Mouse (Mus musculus) heart, embryonic 12.5 days (tissue): ENCODE data around the gene Xirp1. TPM values are rescaled to one million over a fixed set of nuclear protein-coding genes. Genes with fewer than 3 reads are reported as not detected.

Source experiments
- ATAC-seq: fragments of 200-750 bp; cut with Nextera tagmentation; 2 replicates; pipeline ENCODE4 v1.8.0; 2017; ENCODE audit warnings: moderate TSS enrichment, moderate library complexity; ENCODE audit not compliant: insufficient number of reproducible peaks, low FRiP score
- H3K27ac ChIP-seq: fragments of 300-500 bp; sonication (generic); 2 replicates; pipeline ENCODE4 v1.5.1; 2016; ENCODE audit warnings: mild to moderate bottlenecking, moderate library complexity; ENCODE audit not compliant: poor library complexity, severe bottlenecking
- H3K27me3 ChIP-seq: fragments of 300-500 bp; sonication (generic); replicated peaks from 2 replicates; pipeline ENCODE4 v1.6.1; 2016; ENCODE audit warnings: mild to moderate bottlenecking, moderate library complexity
- H3K36me3 ChIP-seq: fragments of 300-500 bp; sonication (generic); 2 replicates; pipeline ENCODE4 v1.6.1; 2016; ENCODE audit warnings: mild to moderate bottlenecking, moderate library complexity
- H3K4me1 ChIP-seq: fragments of 300-500 bp; sonication (generic); replicated peaks from 2 replicates; pipeline ENCODE4 v1.6.1; 2016; ENCODE audit warnings: mild to moderate bottlenecking
- H3K4me2 ChIP-seq: fragments of 300-500 bp; sonication (generic); 2 replicates; pipeline ENCODE4 v1.6.1; 2016; ENCODE audit warnings: mild to moderate bottlenecking, moderate library complexity
- H3K4me3 ChIP-seq: fragments of 300-500 bp; sonication (generic); 2 replicates; pipeline ENCODE4 v1.5.1; 2016; ENCODE audit warnings: mild to moderate bottlenecking
- H3K9ac ChIP-seq: fragments of 300-500 bp; sonication (generic); 2 replicates; pipeline ENCODE4 v1.6.1; 2016; ENCODE audit warnings: mild to moderate bottlenecking, moderate library complexity
- H3K9me3 ChIP-seq: fragments of 300-500 bp; sonication (generic); replicated peaks from 2 replicates; pipeline ENCODE4 v1.6.1; 2016; ENCODE audit warnings: mild to moderate bottlenecking, moderate library complexity
- WGBS: fragments of 180-500 bp; shearing (Covaris S2); methylation state at CpG from one replicate; pipeline ENCODE4 v1.1.7; 2016; 5-methylcytosine and 5-hydroxymethylcytosine counted together
- polyA plus RNA-seq: library from polyadenylated mRNA; unstranded; fragments of >200 nt; fragmentation: Nextera tagmentation; extraction: Ambion mirVana; gene quantifications from 2 replicates; pipeline ENCODE4 v1.2.1, GENCODE M21; 2016

The Xirp1 gene
- polyA plus RNA-seq, 1 experiment from 2014 or later, result 82.9 TPM

DNA sequence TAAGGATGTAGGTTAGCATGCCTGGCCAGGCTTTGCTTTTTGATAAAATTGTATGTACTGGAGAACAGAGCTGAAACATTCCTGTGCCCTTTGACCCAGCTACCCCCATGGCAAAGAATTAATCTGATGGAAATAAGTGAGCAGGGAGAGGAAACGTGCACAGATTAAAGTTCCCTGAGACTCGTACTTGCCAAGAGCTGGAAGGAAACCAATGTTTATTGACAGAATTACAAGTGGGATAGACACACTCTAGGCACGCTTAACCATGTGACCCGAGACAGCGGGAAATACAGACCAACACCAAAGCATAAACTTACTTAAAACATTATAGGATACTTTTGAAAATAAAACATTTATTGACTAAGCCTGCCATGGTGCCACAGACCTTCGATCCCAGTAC, 25.1 kb upstream of the Xirp1 start:
- Histone ChIP-seq H3K27ac (no peak overlapping the region), H3K4me3 (no peak overlapping the region), H3K4me2 (no peak overlapping the region), H3K4me1 (peaks cover 12% of the 10 kb centered on the region; the same call in 1 of the 2 replicates), H3K9me3 (no peaks in the 10 kb centered on the region), H3K9ac (no peak overlapping the region), H3K27me3 (no peaks in the 10 kb centered on the region), H3K36me3 (no peaks in the 10 kb centered on the region)
- no peak for ATAC-seq
- 63% methylated on average over 6 of the region's 6 CpGs for WGBS

DNA sequence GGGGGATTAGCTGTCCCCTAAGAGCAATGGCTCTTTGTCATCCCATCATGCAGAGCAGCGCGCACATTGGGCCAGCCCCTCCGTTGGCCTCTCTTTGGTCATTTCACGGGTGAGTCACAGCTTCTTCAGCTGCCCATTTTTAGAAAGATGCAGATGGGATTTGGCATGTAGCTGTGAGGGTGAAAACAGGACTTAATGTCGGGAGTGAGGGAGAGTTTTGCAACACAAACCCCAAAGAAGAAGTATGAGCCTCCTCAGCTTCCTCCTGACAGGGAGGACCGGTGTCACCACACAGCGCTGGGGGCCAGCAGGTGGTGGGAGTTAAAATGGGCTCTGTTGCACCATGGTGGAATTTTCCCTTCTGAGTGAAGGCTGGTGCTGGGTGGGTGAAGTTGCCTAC, 19.7 kb upstream of the Xirp1 start:
- Histone ChIP-seq H3K36me3 (no peaks in the 10 kb centered on the region), H3K4me1 (0 out of 2 replicates have a peak, but pooled peaks cover 4% of the 10 kb centered on the region), H3K4me3 (no peak overlapping the region), H3K4me2 (no peak overlapping the region), H3K27me3 (no peaks in the 10 kb centered on the region), H3K9me3 (peaks cover 4% of the 10 kb centered on the region), H3K9ac (no peak overlapping the region), H3K27ac (no peak overlapping the region)
- WGBS, result 79% methylated on average over 7 of the region's 7 CpGs
- no peak for ATAC-seq

DNA sequence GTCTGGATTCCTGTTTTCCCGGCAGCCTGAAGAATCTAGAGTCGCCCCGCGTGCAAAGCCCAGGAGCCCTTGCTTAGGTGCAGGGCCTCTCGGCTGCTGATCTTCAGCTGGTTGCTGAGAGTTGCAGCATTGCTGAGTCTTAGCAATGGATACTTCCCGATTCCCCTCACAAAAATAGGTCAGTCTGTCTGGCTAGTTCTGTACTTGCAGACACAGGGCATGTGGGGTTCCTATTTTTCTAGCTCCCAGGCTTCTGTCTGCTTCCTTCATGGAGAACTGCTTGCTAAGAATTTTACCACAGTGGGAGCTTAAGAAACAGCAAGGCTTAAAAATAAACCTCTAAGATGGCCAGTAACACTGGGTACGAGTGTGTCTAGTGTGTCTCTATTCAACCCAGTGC, 14.0 kb upstream of the Xirp1 start:
- Histone ChIP-seq H3K27me3 (no peaks in the 10 kb centered on the region), H3K36me3 (no peaks in the 10 kb centered on the region), H3K9ac (no peak overlapping the region), H3K4me2 (no peak overlapping the region), H3K4me1 (no peaks in the 10 kb centered on the region), H3K27ac (no peak overlapping the region), H3K4me3 (no peak overlapping the region), H3K9me3 (peaks cover 4% of the 10 kb centered on the region)
- WGBS, result 73% methylated on average over 7 of the region's 7 CpGs
- ATAC-seq, result no peak

DNA sequence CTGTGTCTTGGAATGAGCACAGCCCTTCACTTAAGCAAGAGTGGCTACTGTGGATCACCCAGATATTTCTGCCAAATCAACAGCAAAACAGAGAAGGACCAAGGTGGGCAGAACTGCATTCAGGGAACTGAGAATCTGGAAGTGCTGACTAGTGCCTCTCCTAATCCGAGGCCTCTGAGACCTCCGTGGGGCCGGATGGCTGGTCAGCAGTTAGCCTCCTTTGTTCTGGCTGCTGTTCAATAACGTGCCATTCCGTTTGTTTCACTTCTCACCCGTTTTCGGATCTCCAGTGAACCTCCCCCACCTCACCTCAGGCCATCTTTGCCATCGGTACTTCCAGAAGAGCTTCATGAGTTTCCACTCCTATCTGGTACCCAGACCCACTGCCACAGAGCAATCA, 11.0 kb upstream of the Xirp1 start:
- H3K27ac ChIP-seq, result no peak overlapping the region
- no peaks in the 10 kb centered on the region for H3K4me1 ChIP-seq
- H3K4me3 ChIP-seq, result no peak overlapping the region
- H3K27me3 ChIP-seq, result no peaks in the 10 kb centered on the region
- no peak overlapping the region for H3K4me2 ChIP-seq
- H3K9me3 ChIP-seq, result no peaks in the 10 kb centered on the region
- no peak overlapping the region for H3K9ac ChIP-seq
- H3K36me3 ChIP-seq, result no peaks in the 10 kb centered on the region
- ATAC-seq, result no peak
- WGBS, result 77% methylated on average over 8 of the region's 8 CpGs

DNA sequence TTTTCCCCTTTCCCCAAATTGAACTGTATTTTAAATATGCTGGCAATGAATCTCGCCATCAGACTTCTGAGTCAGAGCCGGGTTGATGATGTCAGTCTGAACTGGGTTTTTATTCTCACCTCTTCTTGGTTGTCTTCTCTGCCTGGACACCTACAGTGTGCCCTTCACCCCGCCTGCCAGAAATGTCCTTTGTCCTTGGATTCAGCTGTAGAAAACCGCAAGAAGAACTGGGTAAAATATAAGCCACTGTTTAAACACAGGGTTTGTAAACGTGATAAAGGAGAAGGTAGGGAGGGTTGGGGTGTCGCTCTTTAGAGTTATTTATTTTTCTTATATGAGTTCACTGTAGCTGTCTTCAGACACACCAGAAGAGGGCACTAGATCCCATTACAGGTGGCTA, 9.3 kb upstream of the Xirp1 start:
- Histone ChIP-seq H3K4me1 (peaks cover under 1% of the 10 kb centered on the region; the same call in 1 of the 2 replicates), H3K9me3 (no peaks in the 10 kb centered on the region), H3K36me3 (no peaks in the 10 kb centered on the region), H3K4me3 (no peak overlapping the region), H3K9ac (no peak overlapping the region), H3K27me3 (no peaks in the 10 kb centered on the region), H3K27ac (no peak overlapping the region), H3K4me2 (no peak overlapping the region)
- WGBS, result 84% methylated on average over 6 of the region's 6 CpGs
- no peak for ATAC-seq

DNA sequence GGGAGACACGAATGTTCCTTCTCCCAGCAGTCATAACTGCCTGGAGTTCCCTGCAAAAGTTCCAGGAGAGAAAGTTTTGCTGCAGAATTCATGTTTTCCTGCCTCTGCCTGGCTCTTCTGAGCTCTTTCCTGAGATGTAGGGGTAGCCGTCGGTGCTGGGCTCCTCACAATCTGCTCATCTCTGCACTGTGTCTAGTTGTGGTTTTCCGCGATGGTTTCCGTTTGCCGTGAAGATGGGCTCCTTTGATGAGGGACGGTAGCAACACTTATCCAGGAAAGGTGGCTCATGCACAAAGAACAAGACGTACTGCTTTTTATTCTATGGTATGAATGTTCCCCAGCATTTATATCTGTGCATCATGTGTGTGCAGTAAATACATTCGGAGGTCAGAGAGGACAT, 7.0 kb upstream of the Xirp1 start:
- H3K9me3 ChIP-seq, result no peaks in the 10 kb centered on the region
- no peaks in the 10 kb centered on the region for H3K36me3 ChIP-seq
- 76% methylated on average over 10 of the region's 10 CpGs for WGBS
- no peak overlapping the region for H3K4me3 ChIP-seq
- no peaks in the 10 kb centered on the region for H3K27me3 ChIP-seq
- no peak overlapping the region for H3K4me2 ChIP-seq
- no peak overlapping the region for H3K27ac ChIP-seq
- no peak overlapping the region for H3K9ac ChIP-seq
- peaks cover 20% of the 10 kb centered on the region for H3K4me1 ChIP-seq
- no peak for ATAC-seq

DNA sequence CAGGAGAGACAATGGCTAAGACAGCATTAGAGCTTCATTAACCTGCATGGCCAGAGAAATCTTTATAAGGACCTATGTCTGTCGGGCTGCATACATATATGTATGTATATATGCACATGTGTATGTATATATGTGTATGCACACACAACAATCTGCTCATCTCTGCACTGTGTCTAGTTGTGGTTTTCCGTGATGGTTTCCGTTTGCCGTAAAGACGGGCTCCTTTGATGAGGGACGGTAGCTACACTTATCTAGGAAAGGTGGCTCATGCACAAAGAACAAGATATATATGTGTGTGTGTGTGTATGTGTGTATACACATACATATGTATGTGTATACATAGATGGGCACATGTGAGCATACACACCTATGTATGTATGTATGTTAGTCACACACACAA, 6.5 kb upstream of the Xirp1 start:
- Histone ChIP-seq H3K4me2 (no peak overlapping the region), H3K9me3 (no peaks in the 10 kb centered on the region), H3K4me1 (peaks cover 26% of the 10 kb centered on the region), H3K36me3 (no peaks in the 10 kb centered on the region), H3K4me3 (no peak overlapping the region), H3K27me3 (no peaks in the 10 kb centered on the region), H3K9ac (no peak overlapping the region), H3K27ac (no peak overlapping the region)
- ATAC-seq, result no peak
- 89% methylated on average over 6 of the region's 6 CpGs for WGBS

DNA sequence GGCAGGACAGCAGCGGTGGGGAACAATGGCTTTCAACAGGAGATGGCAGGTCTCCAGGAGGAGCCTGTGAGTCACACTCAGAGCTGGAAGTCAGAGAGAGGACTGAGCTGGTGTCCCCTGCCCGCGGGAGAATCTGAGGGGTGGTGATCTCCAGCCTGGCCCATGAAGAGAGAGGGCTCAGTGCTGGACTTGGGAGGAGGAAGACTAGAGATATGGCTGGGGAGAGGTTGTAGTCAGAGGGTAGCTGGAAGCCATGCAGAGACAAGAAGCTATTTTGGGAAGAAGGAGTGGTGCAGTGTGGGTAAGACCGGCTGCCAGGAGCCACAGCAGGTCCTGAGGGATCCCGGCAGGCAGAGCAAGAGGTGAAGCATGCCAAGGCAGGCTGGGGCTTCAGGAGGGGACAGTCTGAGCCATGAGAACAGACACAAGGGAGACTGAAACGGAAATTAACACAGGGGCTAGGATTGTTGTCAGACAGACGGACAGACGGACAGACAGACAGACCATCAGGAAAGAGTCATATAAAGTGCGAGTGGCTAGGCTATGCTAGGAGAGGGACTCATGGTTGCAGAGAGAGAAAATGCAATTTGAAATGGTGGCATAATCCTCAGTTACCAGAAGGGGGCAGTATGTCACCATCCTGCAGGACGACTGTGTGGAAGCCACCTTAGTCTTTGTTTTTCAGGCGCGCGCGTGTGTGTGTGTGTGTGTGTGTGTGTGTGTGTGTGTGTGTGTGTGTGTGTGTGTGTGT, 4.2 kb upstream of the Xirp1 start:
- ATAC-seq, result peak; percentile 68
- H3K9me3 ChIP-seq, result no peaks in the 10 kb centered on the region
- H3K4me3 ChIP-seq, result no peak overlapping the region
- H3K27ac ChIP-seq, result peak overlapping the region; percentile 93
- peak overlapping the region; percentile 48 for H3K4me2 ChIP-seq
- 11% methylated on average over 14 of the region's 14 CpGs for WGBS
- H3K36me3 ChIP-seq, result no peaks in the 10 kb centered on the region
- H3K9ac ChIP-seq, result peak overlapping the region; percentile 16
- no peaks in the 10 kb centered on the region for H3K27me3 ChIP-seq
- H3K4me1 ChIP-seq, result peaks cover 37% of the 10 kb centered on the region

DNA sequence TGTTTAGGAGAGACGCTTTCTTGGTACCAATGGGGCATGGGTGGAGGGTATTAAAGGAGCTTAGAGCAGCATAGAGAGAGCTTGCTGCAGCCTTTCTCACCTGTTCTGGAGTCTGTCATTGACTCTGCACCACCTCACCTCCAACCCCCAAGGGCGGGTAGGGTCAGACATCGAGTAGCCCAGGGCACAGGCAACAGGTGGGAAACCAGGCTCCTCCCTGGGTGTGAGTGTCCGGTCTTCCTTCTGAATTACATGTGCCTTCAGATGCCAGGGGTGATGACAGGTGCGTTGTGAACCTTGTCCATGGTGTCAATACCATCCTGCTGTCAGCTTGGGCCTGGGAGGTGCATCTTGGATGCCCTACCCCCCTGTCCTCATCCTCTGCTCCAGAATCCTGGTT, 1.2 kb upstream of the Xirp1 start:
- Histone ChIP-seq H3K27ac (peak overlapping the region; percentile 99), H3K4me3 (no peak overlapping the region), H3K4me1 (peaks cover 49% of the 10 kb centered on the region), H3K36me3 (peaks cover 3% of the 10 kb centered on the region), H3K4me2 (peak overlapping the region; percentile 73; the same call in 1 of the 2 replicates), H3K9me3 (no peaks in the 10 kb centered on the region), H3K27me3 (no peaks in the 10 kb centered on the region), H3K9ac (peak overlapping the region; percentile 44; the same call in 1 of the 2 replicates)
- WGBS, result 64% methylated on average over 5 of the region's 5 CpGs
- no peak for ATAC-seq

DNA sequence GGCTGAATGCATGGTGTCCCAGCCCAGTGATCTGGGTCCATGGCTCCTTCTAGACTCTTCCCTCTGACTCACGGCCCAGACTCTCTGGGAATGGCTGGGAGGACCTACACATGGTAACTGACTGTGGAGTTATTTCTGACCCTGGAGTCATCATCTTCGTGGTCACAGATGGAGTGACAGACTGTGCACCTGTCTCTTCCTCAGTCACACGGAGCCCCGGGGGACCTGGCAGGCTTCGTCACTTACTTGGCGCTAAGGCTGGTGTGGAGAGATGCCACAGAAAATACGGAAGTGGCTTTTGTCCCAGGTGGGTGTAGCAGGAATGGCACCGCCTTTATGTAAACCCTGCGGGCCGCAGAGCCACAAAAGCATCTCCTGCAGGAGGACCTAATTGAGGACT, 773 bp upstream of the Xirp1 start:
- Histone ChIP-seq H3K4me3 (0 out of 2 replicates have a peak overlapping the region, but pooled peaks have one; percentile 68), H3K9me3 (no peaks in the 10 kb centered on the region), H3K36me3 (peaks cover 7% of the 10 kb centered on the region), H3K9ac (peak overlapping the region; percentile 44; the same call in 1 of the 2 replicates), H3K27ac (peak overlapping the region; percentile 99), H3K27me3 (no peaks in the 10 kb centered on the region), H3K4me1 (peaks cover 51% of the 10 kb centered on the region), H3K4me2 (peak overlapping the region; percentile 73)
- 65% methylated on average over 10 of the region's 10 CpGs for WGBS
- ATAC-seq, result no peak

DNA sequence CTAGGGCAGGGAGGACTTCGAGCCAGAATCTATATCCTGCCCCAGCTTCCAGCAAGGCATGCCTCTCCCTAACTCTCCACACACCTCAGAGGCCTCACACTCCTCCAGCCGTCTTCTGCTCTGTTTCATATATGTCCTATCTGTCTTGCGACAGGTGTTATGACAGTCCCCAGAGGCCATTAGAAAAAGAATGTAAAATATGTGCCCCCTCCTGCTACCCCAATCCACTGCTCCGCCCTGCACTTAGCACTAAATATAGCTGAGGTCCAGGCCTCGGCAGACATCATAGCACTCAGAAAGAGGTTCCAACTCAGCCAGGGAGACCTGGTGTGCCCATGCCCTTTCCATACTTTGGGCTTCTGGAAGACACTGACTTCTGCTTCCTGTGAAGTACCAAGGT, 2.2 kb downstream of the Xirp1 start:
- peak overlapping the region; percentile 73 for H3K4me2 ChIP-seq
- H3K27me3 ChIP-seq, result no peaks in the 10 kb centered on the region
- no peaks in the 10 kb centered on the region for H3K9me3 ChIP-seq
- peak; percentile 63 for ATAC-seq
- peak overlapping the region; percentile 83 for H3K9ac ChIP-seq
- whole genome bisulfite sequencing, result 26% methylated on average over 5 of the region's 5 CpGs
- H3K27ac ChIP-seq, result peak overlapping the region; percentile 99
- H3K4me1 ChIP-seq, result peaks cover 49% of the 10 kb centered on the region
- H3K36me3 ChIP-seq, result peaks cover 37% of the 10 kb centered on the region
- H3K4me3 ChIP-seq, result peak overlapping the region; percentile 68
